Mouse (Mus musculus) stomach, embryonic 16.5 days (tissue): ENCODE data around the gene Anapc4. TPM values are rescaled to one million over a fixed set of nuclear protein-coding genes. Genes with fewer than 3 reads are reported as not detected.

Source experiments
- ATAC-seq: fragments of 200-750 bp; cut with Nextera tagmentation; 2 replicates; pipeline ENCODE4 v1.8.0; 2017; ENCODE audit warnings: moderate number of reproducible peaks, moderate TSS enrichment; ENCODE audit not compliant: insufficient read depth, low FRiP score
- H3K27ac ChIP-seq: fragments of 300-500 bp; sonication (generic); 2 replicates; pipeline ENCODE4 v1.5.1; 2014; ENCODE audit warnings: low read length
- H3K27me3 ChIP-seq: fragments of 300-500 bp; sonication (generic); 2 replicates; pipeline ENCODE4 v1.6.1; 2014; ENCODE audit warnings: low read length, control low read depth, mixed read lengths; ENCODE audit not compliant: control insufficient read depth, insufficient read depth
- H3K36me3 ChIP-seq: fragments of 300-500 bp; sonication (generic); 2 replicates; pipeline ENCODE4 v1.6.1; 2014; ENCODE audit warnings: low read length; ENCODE audit not compliant: control insufficient read depth, insufficient read depth
- H3K4me1 ChIP-seq: fragments of 300-500 bp; sonication (generic); 2 replicates; pipeline ENCODE4 v1.6.1; 2014; ENCODE audit warnings: low read length, control low read depth, mixed read lengths; ENCODE audit not compliant: control insufficient read depth, insufficient read depth
- H3K4me2 ChIP-seq: fragments of 300-500 bp; sonication (generic); 2 replicates; pipeline ENCODE4 v1.6.1; 2014; ENCODE audit warnings: low read depth, low read length, mixed read lengths
- H3K4me3 ChIP-seq: fragments of 300-500 bp; sonication (generic); replicated peaks from 2 replicates; pipeline ENCODE4 v1.5.1; 2014; ENCODE audit warnings: mild to moderate bottlenecking, low read length
- H3K9ac ChIP-seq: fragments of 300-500 bp; sonication (generic); 2 replicates; pipeline ENCODE4 v1.6.1; 2014; ENCODE audit warnings: low read length
- H3K9me3 ChIP-seq: fragments of 300-500 bp; sonication (generic); replicated peaks from 2 replicates; pipeline ENCODE4 v1.6.1; 2016; ENCODE audit warnings: low read length, control low read depth; ENCODE audit not compliant: control insufficient read depth
- WGBS: fragments of 180-500 bp; shearing (Covaris S2); extraction: QIAGEN DNeasy Blood & Tissue Kit; methylation state at CpG from one replicate; pipeline ENCODE4 v1.1.7; 2014; 5-methylcytosine and 5-hydroxymethylcytosine counted together
- polyA plus RNA-seq: library from polyadenylated mRNA; unstranded; fragments of >200 nt; fragmentation: Nextera tagmentation; extraction: Ambion mirVana; gene quantifications from 2 replicates; pipeline ENCODE4 v1.2.1, GENCODE M21; 2015

Gene Anapc4
- polyA plus RNA-seq, 1 experiment from 2014 or later = 95.1 TPM

GRCm38 (mm10) chr5:52887085-52887484 lies 53.3 kb downstream of the Anapc4 start:
- Histone ChIP-seq H3K9ac (no peak overlapping the region), H3K9me3 (no peaks in the 10 kb centered on the region), H3K36me3 (no peaks in the 10 kb centered on the region), H3K4me3 (no peak overlapping the region), H3K4me1 (no peaks in the 10 kb centered on the region), H3K27ac (no peak overlapping the region), H3K4me2 (no peak overlapping the region), H3K27me3 (no peaks in the 10 kb centered on the region)
- 49% methylated on average over 12 of the region's 12 CpGs for WGBS
- ATAC-seq = no peak

- Histone ChIP-seq H3K9me3 (no peaks in the 10 kb centered on the region), H3K4me2 (no peak overlapping the region), H3K36me3 (no peaks in the 10 kb centered on the region), H3K4me1 (no peaks in the 10 kb centered on the region), H3K9ac (no peak overlapping the region), H3K4me3 (no peak overlapping the region), H3K27me3 (no peaks in the 10 kb centered on the region), H3K27ac (no peak overlapping the region)
- ATAC-seq = no peak
- WGBS = 79% methylated on average over 7 of the region's 7 CpGs
Observed at GRCm38 (mm10) chr5:52889919-52890318, 56.1 kb downstream of the Anapc4 start.

GRCm38 (mm10) chr5:52891949-52892835 lies 58.4 kb downstream of the Anapc4 start:
- Histone ChIP-seq H3K36me3 (no peaks in the 10 kb centered on the region), H3K4me3 (no peak overlapping the region), H3K27me3 (no peaks in the 10 kb centered on the region), H3K9me3 (no peaks in the 10 kb centered on the region), H3K4me1 (no peaks in the 10 kb centered on the region), H3K9ac (no peak overlapping the region), H3K27ac (no peak overlapping the region), H3K4me2 (no peak overlapping the region)
- 58% methylated on average over 12 of the region's 12 CpGs for WGBS
- ATAC-seq = no peak

GRCm38 (mm10) chr5:52893938-52894337 lies 60.1 kb downstream of the Anapc4 start:
- H3K4me1 ChIP-seq = no peaks in the 10 kb centered on the region
- H3K9ac ChIP-seq = no peak overlapping the region
- H3K36me3 ChIP-seq = no peaks in the 10 kb centered on the region
- H3K27ac ChIP-seq = no peak overlapping the region
- no peaks in the 10 kb centered on the region for H3K9me3 ChIP-seq
- H3K4me2 ChIP-seq = no peak overlapping the region
- no peaks in the 10 kb centered on the region for H3K27me3 ChIP-seq
- no peak overlapping the region for H3K4me3 ChIP-seq
- 83% methylated on average over 5 of the region's 5 CpGs for WGBS
- ATAC-seq = no peak

- Histone ChIP-seq H3K27ac (no peak overlapping the region), H3K4me3 (no peak overlapping the region), H3K27me3 (no peaks in the 10 kb centered on the region), H3K4me2 (no peak overlapping the region), H3K9me3 (no peaks in the 10 kb centered on the region), H3K36me3 (no peaks in the 10 kb centered on the region), H3K4me1 (no peaks in the 10 kb centered on the region), H3K9ac (no peak overlapping the region)
- ATAC-seq = no peak
- 25% methylated on average over 4 of the region's 4 CpGs for WGBS
Observed at GRCm38 (mm10) chr5:52904246-52904645, 70.4 kb downstream of the Anapc4 start.

GRCm38 (mm10) chr5:52904671-52905070 lies 70.9 kb downstream of the Anapc4 start:
- WGBS = 28% methylated on average over 6 of the region's 6 CpGs
- H3K4me3 ChIP-seq = no peak overlapping the region

GRCm38 (mm10) chr5:52908246-52908645 lies 74.4 kb downstream of the Anapc4 start:
- H3K4me3 ChIP-seq = no peak overlapping the region
- 82% methylated on average over 3 of the region's 3 CpGs for WGBS
- ATAC-seq = no peak

More at GRCm38 (mm10) chr5:52904671-52905070, 70.9 kb downstream of the Anapc4 start:
- no peak overlapping the region for H3K27ac ChIP-seq
- no peaks in the 10 kb centered on the region for H3K4me1 ChIP-seq
- no peaks in the 10 kb centered on the region for H3K36me3 ChIP-seq
- H3K27me3 ChIP-seq = no peaks in the 10 kb centered on the region
- ATAC-seq = no peak
- no peak overlapping the region for H3K4me2 ChIP-seq
- no peaks in the 10 kb centered on the region for H3K9me3 ChIP-seq
- H3K9ac ChIP-seq = no peak overlapping the region

GRCm38 (mm10) chr5:52910159-52910591 lies 76.4 kb downstream of the Anapc4 start:
- peak overlapping the region; percentile 47 for H3K4me2 ChIP-seq
- no peaks in the 10 kb centered on the region for H3K4me1 ChIP-seq
- no peaks in the 10 kb centered on the region for H3K9me3 ChIP-seq
- no peak overlapping the region for H3K9ac ChIP-seq
- 27% methylated on average over 12 of the region's 12 CpGs for WGBS
- H3K36me3 ChIP-seq = no peaks in the 10 kb centered on the region
- H3K27ac ChIP-seq = no peak overlapping the region
- peak overlapping the region; percentile 32 for H3K4me3 ChIP-seq
- H3K27me3 ChIP-seq = no peaks in the 10 kb centered on the region
- ATAC-seq = peak; percentile 47; the same call in 1 of the 2 replicates

More at GRCm38 (mm10) chr5:52908246-52908645, 74.4 kb downstream of the Anapc4 start:
- H3K9me3 ChIP-seq = no peaks in the 10 kb centered on the region
- no peak overlapping the region for H3K4me2 ChIP-seq
- H3K36me3 ChIP-seq = no peaks in the 10 kb centered on the region
- no peaks in the 10 kb centered on the region for H3K4me1 ChIP-seq
- no peak overlapping the region for H3K27ac ChIP-seq
- H3K9ac ChIP-seq = no peak overlapping the region
- no peaks in the 10 kb centered on the region for H3K27me3 ChIP-seq

GRCm38 (mm10) chr5:52911286-52911870 lies 77.6 kb downstream of the Anapc4 start:
- Histone ChIP-seq H3K4me1 (no peaks in the 10 kb centered on the region), H3K4me2 (no peak overlapping the region), H3K27me3 (no peaks in the 10 kb centered on the region), H3K9ac (no peak overlapping the region), H3K36me3 (no peaks in the 10 kb centered on the region), H3K27ac (no peak overlapping the region), H3K9me3 (no peaks in the 10 kb centered on the region), H3K4me3 (no peak overlapping the region)
- 81% methylated on average over 10 of the region's 10 CpGs for WGBS
- no peak for ATAC-seq
